30 mouse cellular contexts compared by ENCODE assay signal in genomic region chr6:8433179-8433578, GRCm38 (mm10).
A peak's percentile ranks its signal among the peaks of the same experiment; 100 is the strongest.
DNase-seq lines count a peak whose midpoint lies in the region; ATAC-seq and TF ChIP-seq lines count a peak whose summit lies in the region.
"Had no signal": no experiment of that assay in that cellular context is flagged by ENCODE, and none has a peak within 500 bp of the region (broad histone marks: within the 10 kb centered on the region; RNA-seq: fewer than 3 reads in every experiment).

No protein-coding gene starts in this region.

- no peaks in the 10 kb centered on the region for H3K27me3 ChIP-seq in forebrain, embryonic 14.5 days (replicated peaks; ENCODE audit: control insufficient read depth, insufficient read depth, low read length)
- no peaks in the 10 kb centered on the region for H3K27me3 ChIP-seq in forebrain, embryonic 11.5 days (ENCODE audit: control insufficient read depth, insufficient read depth, low read length)
- no peaks in the 10 kb centered on the region for H3K27me3 ChIP-seq in lung, embryonic 14.5 days (ENCODE audit: insufficient read depth, low read length)
- H3K27me3 ChIP-seq in stomach, postnatal 0 days (ENCODE audit: control insufficient read depth, insufficient read depth, low read length) = no peaks in the 10 kb centered on the region
- H3K27me3 ChIP-seq: embryonic facial prominence, embryonic 15.5 days; limb, embryonic 15.5 days; liver, embryonic 13.5 days; Patski; stomach, embryonic 15.5 days had no signal

- TF ChIP-seq CTCF in lung, embryonic 14.5 days (IDR thresholded peaks at IDR 0.05; ENCODE audit: low read depth) = no peak
- no peak for TF ChIP-seq CTCF in lung, adult 2 months (IDR thresholded peaks at IDR 0.05; ENCODE audit: insufficient read depth, low read length)
- TF ChIP-seq CTCF in stomach, postnatal 0 days (IDR thresholded peaks at IDR 0.05; ENCODE audit: low read depth) = no peak

- H3K4me1 ChIP-seq in forebrain, embryonic 14.5 days (ENCODE audit: control insufficient read depth, insufficient read depth, low read length) = peaks cover 3% of the 10 kb centered on the region; the same call in 1 of the 2 replicates
- H3K4me1 ChIP-seq in forebrain, embryonic 11.5 days (replicated peaks; ENCODE audit: control insufficient read depth, insufficient read depth, low read length) = no peaks in the 10 kb centered on the region
- H3K4me1 ChIP-seq in lung, embryonic 14.5 days (ENCODE audit: insufficient read depth) = no peaks in the 10 kb centered on the region
- H3K4me1 ChIP-seq in lung, adult 2 months (ENCODE audit: control insufficient read depth, insufficient read depth, low read length) = peaks cover 3% of the 10 kb centered on the region
- H3K4me1 ChIP-seq in stomach, postnatal 0 days (replicated peaks; ENCODE audit: control insufficient read depth, insufficient read depth) = no peaks in the 10 kb centered on the region
- H3K4me1 ChIP-seq: embryonic facial prominence, embryonic 10.5 days; embryonic facial prominence, embryonic 15.5 days; limb, embryonic 10.5 days; limb, embryonic 15.5 days; liver, embryonic 13.5 days had no signal

- no peaks in the 10 kb centered on the region for H3K9me3 ChIP-seq in forebrain, embryonic 14.5 days (replicated peaks; ENCODE audit: control insufficient read depth, low read length)
- H3K9me3 ChIP-seq in forebrain, embryonic 11.5 days (ENCODE audit: control insufficient read depth, low read length) = no peaks in the 10 kb centered on the region
- no peaks in the 10 kb centered on the region for H3K9me3 ChIP-seq in lung, embryonic 14.5 days (ENCODE audit: low read depth, low read length)
- H3K9me3 ChIP-seq in stomach, postnatal 0 days (ENCODE audit: control insufficient read depth, low read length) = no peaks in the 10 kb centered on the region
- H3K9me3 ChIP-seq: embryonic facial prominence, embryonic 10.5 days; embryonic facial prominence, embryonic 15.5 days; limb, embryonic 10.5 days; limb, embryonic 15.5 days; liver, embryonic 13.5 days; stomach, embryonic 15.5 days had no signal

- TF ChIP-seq EP300 in stomach, postnatal 0 days (optimal IDR thresholded peaks at IDR 0.05) = no peak

- peak; percentile 78 for ATAC-seq in forebrain, embryonic 14.5 days
- no peak for ATAC-seq in forebrain, embryonic 11.5 days (replicated peaks; ENCODE audit: low FRiP score)
- ATAC-seq in lung, embryonic 14.5 days (ENCODE audit: insufficient read depth) = no peak
- no peak for ATAC-seq in stomach, postnatal 0 days (ENCODE audit: low FRiP score, low TSS enrichment)
- ATAC-seq: intestine, embryonic 16.5 days; midbrain, embryonic 16.5 days; Patski had no signal

- H3K4me3 ChIP-seq in forebrain, embryonic 14.5 days (ENCODE audit: low read depth, low read length) = no peak overlapping the region
- no peak overlapping the region for H3K4me3 ChIP-seq in forebrain, embryonic 11.5 days (ENCODE audit: low read depth, low read length)
- no peak overlapping the region for H3K4me3 ChIP-seq in lung, embryonic 14.5 days (ENCODE audit: low read depth, low read length)
- H3K4me3 ChIP-seq in lung, adult 2 months (replicated peaks; ENCODE audit: extremely low read depth, low read depth, low read length) = no peak overlapping the region
- H3K4me3 ChIP-seq in stomach, postnatal 0 days (ENCODE audit: low read depth, low read length) = no peak overlapping the region
- H3K4me3 ChIP-seq: embryonic facial prominence, embryonic 10.5 days; embryonic facial prominence, embryonic 15.5 days; gastrocnemius, adult 2 months; limb, embryonic 10.5 days; limb, embryonic 15.5 days; liver, embryonic 13.5 days; stomach, embryonic 15.5 days had no signal

- no peak overlapping the region for H3K9ac ChIP-seq in forebrain, embryonic 14.5 days (ENCODE audit: low read length)
- no peak overlapping the region for H3K9ac ChIP-seq in forebrain, embryonic 11.5 days (ENCODE audit: low read length)
- H3K9ac ChIP-seq in lung, embryonic 14.5 days = no peak overlapping the region
- no peak overlapping the region for H3K9ac ChIP-seq in stomach, postnatal 0 days (ENCODE audit: low read length)
- H3K9ac ChIP-seq: embryonic facial prominence, embryonic 15.5 days; limb, embryonic 15.5 days; liver, embryonic 13.5 days; stomach, embryonic 15.5 days had no signal

- no peaks in the 10 kb centered on the region for H3K36me3 ChIP-seq in forebrain, embryonic 14.5 days (ENCODE audit: control insufficient read depth, insufficient read depth, low read length)
- no peaks in the 10 kb centered on the region for H3K36me3 ChIP-seq in forebrain, embryonic 11.5 days (ENCODE audit: control insufficient read depth, insufficient read depth, low read length)
- H3K36me3 ChIP-seq in lung, embryonic 14.5 days (ENCODE audit: insufficient read depth) = no peaks in the 10 kb centered on the region
- no peaks in the 10 kb centered on the region for H3K36me3 ChIP-seq in stomach, postnatal 0 days (ENCODE audit: control insufficient read depth, insufficient read depth, low read length)
- H3K36me3 ChIP-seq: embryonic facial prominence, embryonic 10.5 days; embryonic facial prominence, embryonic 15.5 days; limb, embryonic 10.5 days; liver, embryonic 13.5 days; stomach, embryonic 15.5 days had no signal

- H3K27ac ChIP-seq in forebrain, embryonic 14.5 days (ENCODE audit: low read depth, low read length) = peak overlapping the region; percentile 17; the same call in 1 of the 2 replicates
- no peak overlapping the region for H3K27ac ChIP-seq in forebrain, embryonic 11.5 days (ENCODE audit: low read depth, low read length)
- no peak overlapping the region for H3K27ac ChIP-seq in lung, embryonic 14.5 days (ENCODE audit: low read depth)
- H3K27ac ChIP-seq in stomach, postnatal 0 days (replicated peaks) = no peak overlapping the region
- H3K27ac ChIP-seq: embryonic facial prominence, embryonic 10.5 days; embryonic facial prominence, embryonic 15.5 days; gastrocnemius, adult 2 months; kidney, postnatal 0 days; limb, embryonic 10.5 days; limb, embryonic 15.5 days; liver, embryonic 13.5 days; stomach, embryonic 15.5 days had no signal

- H3K4me2 ChIP-seq in forebrain, embryonic 14.5 days (ENCODE audit: low read length) = no peak overlapping the region
- no peak overlapping the region for H3K4me2 ChIP-seq in forebrain, embryonic 11.5 days (ENCODE audit: low read depth, low read length, severe bottlenecking)
- no peak overlapping the region for H3K4me2 ChIP-seq in lung, embryonic 14.5 days
- H3K4me2 ChIP-seq in stomach, postnatal 0 days (replicated peaks; ENCODE audit: low read depth) = no peak overlapping the region
- H3K4me2 ChIP-seq: embryonic facial prominence, embryonic 15.5 days; heart, embryonic 11.5 days; limb, embryonic 15.5 days; liver, embryonic 13.5 days; midbrain, embryonic 11.5 days; stomach, embryonic 15.5 days had no signal

- 69% methylated on average over 9 of the region's 9 CpGs for WGBS in forebrain, embryonic 14.5 days
- 86% methylated on average over 9 of the region's 9 CpGs for WGBS in forebrain, embryonic 11.5 days
- WGBS in lung, embryonic 14.5 days = 71% methylated on average over 9 of the region's 9 CpGs
- 66% methylated on average over 9 of the region's 9 CpGs for WGBS in lung, adult 2 months
- WGBS in stomach, postnatal 0 days = 79% methylated on average over 9 of the region's 9 CpGs

- no peak for TF ChIP-seq POLR2A in lung, adult 2 months (IDR thresholded peaks at IDR 0.05; ENCODE audit: borderline replicate concordance, extremely low read depth, low read depth, low read length)

- DNase-seq in forebrain, embryonic 14.5 days (ENCODE audit: low spot score) = peak; percentile 42
- no peak for DNase-seq in forebrain, embryonic 11.5 days (ENCODE audit: low spot score)
- peak; percentile 5 for DNase-seq in lung, embryonic 14.5 days
- no peak for DNase-seq in lung, adult 2 months
- DNase-seq in thymus, postnatal 0 days (ENCODE audit: low spot score) = peak; percentile 48
- DNase-seq in layer of hippocampus, postnatal 14 days (ENCODE audit: low spot score in 2 of 2) = no peak
- DNase-seq in stomach, postnatal 0 days (ENCODE audit: low spot score) = no peak
- DNase-seq: adrenal gland, postnatal 14 days; cerebellum, adult 2 months; cerebellum, postnatal 14 days; gastrocnemius, adult 2 months; gastrocnemius, postnatal 36 days; heart, adult 18-20 months; heart, postnatal 36 days; kidney, adult 8-10 months; kidney, postnatal 4 days; liver, embryonic 13.5 days; lung, adult 18-20 months; right cerebral cortex, postnatal 25 days had no signal

Comparison
In these comparisons a context has a peak if more than half of its experiments do, and no peak if none do; other contexts are left out.
1. DNase-seq: peak in forebrain, embryonic 14.5 days (single experiment), lung, embryonic 14.5 days (single experiment) and thymus, postnatal 0 days (single experiment); none in forebrain, embryonic 11.5 days (single experiment), lung, adult 2 months (single experiment), layer of hippocampus, postnatal 14 days (0 of 2) and stomach, postnatal 0 days (single experiment).